In genomic region chr9:64172816-64173665, GRCm38 (mm10) we compare ENCODE assay signal across 8 mouse cellular contexts. TPM values are rescaled to one million over a fixed set of nuclear protein-coding genes. Genes with fewer than 3 reads are reported as not detected.
DNase-seq lines count a peak whose midpoint lies in the region; ATAC-seq lines count a peak whose summit lies in the region.

Gene Zwilch (minus strand): TSS chr9:64173104.
Gene Rpl4 (plus strand): TSS chr9:64173375.

- no peaks in the 10 kb centered on the region for H3K27me3 ChIP-seq in intestine, embryonic 14.5 days (replicated peaks; ENCODE audit: control insufficient read depth, insufficient read depth, low read length)

- peak within 1 kb of the TSS; percentile 93 for H3K27ac ChIP-seq in intestine, embryonic 14.5 days (ENCODE audit: low read depth)

- peaks cover 10% of the 10 kb centered on the region; the same call in 1 of the 2 replicates for H3K4me1 ChIP-seq in intestine, embryonic 14.5 days (replicated peaks; ENCODE audit: control insufficient read depth, insufficient read depth, low read length)

- intact Hi-C loops in left cerebral cortex, postnatal 14 days (cut with DNase I) = no loop called here

- H3K4me2 ChIP-seq in intestine, embryonic 14.5 days (ENCODE audit: low read length) = peak within 1 kb of the TSS; percentile 83

- peak within 1 kb of the TSS; percentile 94 for H3K4me3 ChIP-seq in intestine, embryonic 14.5 days (ENCODE audit: low read depth, low read length)

- no peaks in the 10 kb centered on the region for H3K9me3 ChIP-seq in intestine, embryonic 14.5 days (ENCODE audit: control insufficient read depth, low read length)

- ATAC-seq in intestine, embryonic 14.5 days (replicated peaks; ENCODE audit: low FRiP score, low TSS enrichment, low read depth) = peak; percentile 87

- DNase-seq in adrenal gland, adult (ENCODE audit: inconsistent age in 2 of 2, low spot score in 1 of 2) = peak; percentile 83 to 97
- DNase-seq in embryo, embryonic 10.5 days (ENCODE audit: low spot score) = peak; percentile 92
- peak; percentile 56 for DNase-seq in gastrocnemius, postnatal 25 days
- peak; percentile 95 for DNase-seq in intestine, embryonic 14.5 days (ENCODE audit: low spot score)
- peak; percentile 83 to 87 for DNase-seq in left cerebral cortex, postnatal 14 days (ENCODE audit: low spot score in 2 of 2)
- DNase-seq in mesoderm, embryonic 11.5 days (ENCODE audit: low read depth, low spot score) = peak; percentile 91
- peak; percentile 68 for DNase-seq in right cerebral cortex, postnatal 36 days (ENCODE audit: low spot score in 2 of 2)
- peak; percentile 88 for DNase-seq in yolk sac, embryonic 10.5 days (ENCODE audit: low spot score)

- under 1% methylated on average over 41 of the region's 42 CpGs for WGBS in intestine, embryonic 14.5 days

- peaks cover 37% of the 10 kb centered on the region for H3K36me3 ChIP-seq in intestine, embryonic 14.5 days (ENCODE audit: control insufficient read depth, insufficient read depth, low read length)

- H3K9ac ChIP-seq in intestine, embryonic 14.5 days (ENCODE audit: low read length) = peak within 1 kb of the TSS; percentile 94

RNA-seq across cellular contexts. Expression of gene Zwilch, which starts in this region (rescaled TPM):
- total RNA-seq in gastrocnemius, postnatal 25 days (2021) = under 1 TPM; 0.38 to 0.88 TPM
- polyA plus RNA-seq in intestine, embryonic 14.5 days (2014; fragmentation: Nextera tagmentation; extraction: Ambion mirVana) = 27.7 and 33.3 TPM in 2 replicates
- 1 to 10 TPM; 3.3 to 5.4 TPM for total RNA-seq in left cerebral cortex, postnatal 14 days (2021)

RNA-seq across cellular contexts. Expression of gene Rpl4, which starts in this region (rescaled TPM):
- 100 to 1,000 TPM; 458 to 485 TPM for total RNA-seq in gastrocnemius, postnatal 25 days (2021)
- 1,426 and 1,532 TPM in 2 replicates for polyA plus RNA-seq in intestine, embryonic 14.5 days (2014; fragmentation: Nextera tagmentation; extraction: Ambion mirVana)
- total RNA-seq in left cerebral cortex, postnatal 14 days (2021) = 100 to 1,000 TPM; 484 to 496 TPM

Comparison
In these comparisons a context has a peak if more than half of its experiments do, and no peak if none do; other contexts are left out.
1. Peak in every context shown above with its lines: DNase-seq, ATAC-seq, H3K4me3 ChIP-seq and H3K27ac ChIP-seq.